Mouse (Mus musculus) liver, postnatal 0 days (tissue): ENCODE results near the gene Fbxl2.

Experiments
- CTCF ChIP-seq: sonication (generic); IDR thresholded peaks from 2 replicates; pipeline ENCODE4 v1.5.1; 2016; ENCODE audit warnings: antibody characterized with exemption, low read depth
- EP300 ChIP-seq: IDR thresholded peaks from 2 replicates; pipeline ENCODE4 v1.6.1; 2016; ENCODE audit warnings: antibody characterized with exemption, low read depth, mild to moderate bottlenecking

- no peak for TF ChIP-seq CTCF
- no peak for TF ChIP-seq EP300
These were observed 68.7 kb downstream of the Fbxl2 start for GRCm38 (mm10) chr9:113977225-113977840.
